Mouse (Mus musculus) midbrain, postnatal 0 days (tissue): ENCODE measurements around the gene 1700066M21Rik. TPM values are rescaled to one million over a fixed set of nuclear protein-coding genes. Genes with fewer than 3 reads are reported as not detected.

ENCODE experiments used
- ATAC-seq: fragments of 200-750 bp; cut with Nextera tagmentation; 2 replicates; pipeline ENCODE4 v1.8.0; 2017; ENCODE audit warnings: moderate number of reproducible peaks, mild to moderate bottlenecking, moderate TSS enrichment, moderate library complexity; ENCODE audit not compliant: low FRiP score
- DNase-seq: peaks from one replicate; pipeline ENCODE4 v3.0.0-alpha.2; 2015; ENCODE audit warnings: low spot score
- H3K27ac ChIP-seq: fragments of 300-500 bp; sonication (generic); 2 replicates; pipeline ENCODE4 v1.5.1; 2014; ENCODE audit warnings: low read depth, mild to moderate bottlenecking, low read length, mixed read lengths
- H3K27me3 ChIP-seq: fragments of 300-500 bp; sonication (generic); 2 replicates; pipeline ENCODE4 v1.6.1; 2014; ENCODE audit warnings: low read length, control low read depth, mixed read lengths; ENCODE audit not compliant: insufficient read depth
- H3K36me3 ChIP-seq: fragments of 300-500 bp; sonication (generic); 2 replicates; pipeline ENCODE4 v1.6.1; 2014; ENCODE audit warnings: low read length, control low read depth, mixed read lengths; ENCODE audit not compliant: insufficient read depth
- H3K4me1 ChIP-seq: fragments of 300-500 bp; sonication (generic); 2 replicates; pipeline ENCODE4 v1.6.1; 2014; ENCODE audit warnings: mild to moderate bottlenecking, control low read depth, antibody characterized with exemption, low read length, mixed read lengths; ENCODE audit not compliant: insufficient read depth
- H3K4me2 ChIP-seq: fragments of 300-500 bp; sonication (generic); 2 replicates; pipeline ENCODE4 v1.6.1; 2014; ENCODE audit warnings: low read depth, mild to moderate bottlenecking, low read length, mixed read lengths; ENCODE audit not compliant: poor library complexity, severe bottlenecking
- H3K4me3 ChIP-seq: fragments of 300-500 bp; sonication (generic); 2 replicates; pipeline ENCODE4 v1.5.1; 2014; ENCODE audit warnings: low read depth, mild to moderate bottlenecking, low read length, moderate library complexity
- H3K9ac ChIP-seq: fragments of 300-500 bp; sonication (generic); replicated peaks from 2 replicates; pipeline ENCODE4 v1.6.1; 2014; ENCODE audit warnings: mild to moderate bottlenecking, low read length, moderate library complexity, mixed read lengths; ENCODE audit not compliant: poor library complexity, severe bottlenecking
- H3K9me3 ChIP-seq: fragments of 300-500 bp; sonication (generic); 2 replicates; pipeline ENCODE4 v1.6.1; 2016; ENCODE audit warnings: low read length, control low read depth
- CTCF ChIP-seq: IDR thresholded peaks from 2 replicates; pipeline ENCODE4 v1.5.1; 2016; ENCODE audit warnings: antibody characterized with exemption, mild to moderate bottlenecking
- WGBS: fragments of 180-500 bp; shearing (Covaris S2); extraction: QIAGEN DNeasy Blood & Tissue Kit; methylation state at CpG from one replicate; pipeline ENCODE4 v1.1.7; 2014; 5-methylcytosine and 5-hydroxymethylcytosine counted together
- polyA plus RNA-seq: library from polyadenylated mRNA; unstranded; fragments of >200 nt; fragmentation: Nextera tagmentation; extraction: Ambion mirVana; gene quantifications from 2 replicates; pipeline ENCODE4 v1.2.1, GENCODE M21; 2015
- total RNA-seq: library from RNA; depleted of rRNA; stranded (reverse); fragments of >200 nt; gene quantifications from 2 replicates; pipeline ENCODE4 v1.2.3, GENCODE M21; 2014

Gene 1700066M21Rik
- total and polyA plus RNA-seq, 2 experiments from 2014 or later, result 23.3 to 23.8 TPM

DNA sequence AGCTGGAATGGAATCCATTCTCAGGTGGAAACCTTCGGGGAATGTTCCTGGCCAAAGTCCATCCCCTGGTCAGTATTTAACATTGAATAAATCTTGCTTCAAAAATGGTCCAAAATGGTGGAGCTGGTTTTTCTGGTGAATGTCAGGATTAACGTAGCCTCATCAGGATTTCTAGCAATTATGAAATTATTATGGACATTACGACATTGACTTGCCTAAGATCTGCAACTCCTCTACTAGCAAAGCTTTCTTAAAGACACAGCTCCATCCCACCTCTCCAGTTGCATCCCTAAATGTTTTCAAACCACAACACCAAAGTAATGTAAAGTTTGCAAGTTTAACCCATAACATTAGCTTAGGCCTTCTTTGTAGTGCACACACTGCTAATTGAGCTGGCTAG lies 10.0 kb upstream of the 1700066M21Rik start:
- ATAC-seq (no peak), DNase-seq (no peak)
- no peak overlapping the region for H3K27ac ChIP-seq
- no peak overlapping the region for H3K4me2 ChIP-seq
- TF ChIP-seq CTCF, result no peak
- no peaks in the 10 kb centered on the region for H3K36me3 ChIP-seq
- no peaks in the 10 kb centered on the region for H3K9me3 ChIP-seq
- H3K4me3 ChIP-seq, result no peak overlapping the region
- no peaks in the 10 kb centered on the region for H3K27me3 ChIP-seq
- 95% methylated on average over 3 of the region's 3 CpGs for WGBS
- no peaks in the 10 kb centered on the region for H3K4me1 ChIP-seq
- no peak overlapping the region for H3K9ac ChIP-seq

GRCm38 (mm10) chr1:57369111-57369510 lies 8.3 kb upstream of the 1700066M21Rik start:
- DNase-seq, result no peak
- H3K36me3 ChIP-seq, result no peaks in the 10 kb centered on the region
- 88% methylated on average over 4 of the region's 4 CpGs for WGBS

GRCm38 (mm10) chr1:57370451-57370850 lies 7.0 kb upstream of the 1700066M21Rik start:
- no peak overlapping the region for H3K9ac ChIP-seq
- H3K9me3 ChIP-seq, result no peaks in the 10 kb centered on the region
- H3K4me2 ChIP-seq, result no peak overlapping the region
- no peaks in the 10 kb centered on the region for H3K36me3 ChIP-seq
- DNase-seq, result no peak
- H3K4me1 ChIP-seq, result no peaks in the 10 kb centered on the region
- no peak overlapping the region for H3K4me3 ChIP-seq
- no peak overlapping the region for H3K27ac ChIP-seq
- H3K27me3 ChIP-seq, result no peaks in the 10 kb centered on the region
- TF ChIP-seq CTCF, result no peak
- 88% methylated on average over 4 of the region's 4 CpGs for WGBS
- no peak for ATAC-seq

More at GRCm38 (mm10) chr1:57369111-57369510, 8.3 kb upstream of the 1700066M21Rik start:
- no peak for ATAC-seq
- H3K4me1 ChIP-seq, result no peaks in the 10 kb centered on the region
- no peak overlapping the region for H3K4me3 ChIP-seq
- no peak overlapping the region for H3K9ac ChIP-seq
- H3K4me2 ChIP-seq, result no peak overlapping the region
- no peaks in the 10 kb centered on the region for H3K9me3 ChIP-seq
- no peak overlapping the region for H3K27ac ChIP-seq
- no peaks in the 10 kb centered on the region for H3K27me3 ChIP-seq
- TF ChIP-seq CTCF, result no peak

- Histone ChIP-seq H3K4me2 (no peak overlapping the region), H3K36me3 (no peaks in the 10 kb centered on the region), H3K9ac (no peak overlapping the region), H3K4me3 (no peak overlapping the region), H3K27me3 (no peaks in the 10 kb centered on the region), H3K9me3 (no peaks in the 10 kb centered on the region), H3K27ac (no peak overlapping the region), H3K4me1 (no peaks in the 10 kb centered on the region)
- DNase-seq (no peak), ATAC-seq (no peak)
- no peak for TF ChIP-seq CTCF
- 94% methylated on average over 2 of the region's 2 CpGs for WGBS
Observed at GRCm38 (mm10) chr1:57375276-57375675, 2.1 kb upstream of the 1700066M21Rik start.

DNA sequence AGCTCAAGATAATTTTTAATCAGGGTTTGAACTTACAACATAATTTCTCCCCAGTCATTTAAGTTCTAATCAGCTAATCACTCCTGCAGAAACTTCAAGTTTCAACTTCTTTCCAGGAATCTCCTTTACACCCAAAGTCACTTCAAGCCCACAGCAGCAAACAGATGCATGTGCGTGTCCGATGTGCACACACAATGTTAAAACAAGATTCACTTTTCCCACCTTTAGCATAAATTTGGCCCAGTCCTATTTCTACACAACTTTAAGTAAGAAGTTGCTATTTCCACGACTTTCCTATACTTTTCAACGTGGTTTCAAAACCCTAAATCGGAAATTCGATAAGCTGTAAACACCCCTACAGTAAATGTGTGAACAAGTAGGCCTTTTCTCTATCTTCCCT lies 614 bp upstream of the 1700066M21Rik start:
- Histone ChIP-seq H3K9me3 (no peaks in the 10 kb centered on the region), H3K4me2 (peak overlapping the region; percentile 55), H3K27ac (no peak overlapping the region), H3K36me3 (no peaks in the 10 kb centered on the region), H3K27me3 (no peaks in the 10 kb centered on the region), H3K4me3 (peak overlapping the region; percentile 60; the same call in 1 of the 2 replicates), H3K9ac (no peak overlapping the region), H3K4me1 (no peaks in the 10 kb centered on the region)
- no peak for TF ChIP-seq CTCF
- ATAC-seq, result no peak
- DNase-seq, result no peak
- 68% methylated on average over 6 of the region's 6 CpGs for WGBS

DNA sequence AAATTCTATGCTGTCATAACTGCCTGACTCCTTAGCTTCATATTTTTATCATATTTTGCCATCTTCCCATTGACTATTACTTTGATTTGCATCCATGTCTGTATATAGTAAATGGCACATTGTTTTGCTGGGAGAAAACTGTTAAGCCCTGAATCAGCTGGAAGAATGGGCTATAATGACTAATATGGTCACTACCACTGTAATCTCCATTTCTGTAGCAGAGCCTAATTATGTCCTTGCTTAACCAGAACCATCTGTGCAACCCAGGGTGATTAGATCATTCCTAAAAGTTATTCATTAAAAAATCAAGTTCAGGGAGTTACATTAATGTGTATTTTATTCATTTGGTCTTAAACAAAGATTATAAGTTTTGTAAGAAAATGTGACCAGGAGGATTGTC lies 9.1 kb downstream of the 1700066M21Rik start:
- DNase-seq, result no peak

More for the DNA sequence above, 9.1 kb downstream of the 1700066M21Rik start:
- no peak for TF ChIP-seq CTCF
- Histone ChIP-seq H3K27me3 (no peaks in the 10 kb centered on the region), H3K27ac (no peak overlapping the region), H3K4me3 (no peak overlapping the region), H3K4me1 (no peaks in the 10 kb centered on the region), H3K9ac (no peak overlapping the region), H3K36me3 (peaks cover 3% of the 10 kb centered on the region; the same call in 1 of the 2 replicates), H3K4me2 (no peak overlapping the region), H3K9me3 (no peaks in the 10 kb centered on the region)
- ATAC-seq, result no peak
